Mouse (Mus musculus) erythroblast, embryonic 14.5 days (primary cell): ENCODE results near the gene Rundc3a.

Experiments
- GATA1 ChIP-seq: IDR thresholded peaks from 2 replicates; pipeline ENCODE4 v1.6.1; 2012; ENCODE audit warnings: low read length, inconsistent platforms, mixed read lengths
- TAL1 ChIP-seq: IDR thresholded peaks from 3 replicates; pipeline ENCODE4 v1.6.1; 2012; ENCODE audit warnings: low read length, inconsistent platforms, mixed read lengths

GRCm38 (mm10) chr11:102400513-102401084 lies 7.4 kb downstream of the Rundc3a start:
- TF ChIP-seq GATA1 (no peak), TAL1 (no peak)
